Mouse (Mus musculus) Muller cell, postnatal 12 days (primary cell): ENCODE measurements around the gene Entpd1.

Experiments
- DNase-seq: peaks from one replicate; pipeline ENCODE4 v3.0.0-alpha.2; 2015; ENCODE audit errors: inconsistent ontology term

The Entpd1 gene

DNA sequence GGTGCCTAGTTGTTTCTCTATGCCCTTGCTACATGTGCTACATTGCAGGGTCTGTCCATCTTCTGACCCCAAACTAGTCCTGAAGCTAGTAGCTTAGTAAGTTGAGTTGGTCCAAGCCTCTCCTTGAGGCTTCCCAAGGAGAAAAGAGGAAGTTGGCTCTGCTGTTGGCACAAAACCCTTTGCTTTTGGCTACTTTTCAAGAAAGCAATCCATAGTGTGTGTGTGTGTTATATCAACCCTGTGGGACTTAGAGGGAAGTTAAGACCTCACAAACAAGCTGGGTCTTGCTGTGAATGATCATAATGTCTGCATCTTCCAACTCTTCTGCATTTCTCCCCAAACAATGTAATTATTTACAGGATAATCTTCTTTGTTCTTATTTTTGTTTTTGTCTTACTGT, 16.8 kb downstream of the Entpd1 start:
- DNase-seq = no peak

GRCm38 (mm10) chr19:40630096-40630495, 17.9 kb downstream of the Entpd1 start:
- DNase-seq = no peak

DNA sequence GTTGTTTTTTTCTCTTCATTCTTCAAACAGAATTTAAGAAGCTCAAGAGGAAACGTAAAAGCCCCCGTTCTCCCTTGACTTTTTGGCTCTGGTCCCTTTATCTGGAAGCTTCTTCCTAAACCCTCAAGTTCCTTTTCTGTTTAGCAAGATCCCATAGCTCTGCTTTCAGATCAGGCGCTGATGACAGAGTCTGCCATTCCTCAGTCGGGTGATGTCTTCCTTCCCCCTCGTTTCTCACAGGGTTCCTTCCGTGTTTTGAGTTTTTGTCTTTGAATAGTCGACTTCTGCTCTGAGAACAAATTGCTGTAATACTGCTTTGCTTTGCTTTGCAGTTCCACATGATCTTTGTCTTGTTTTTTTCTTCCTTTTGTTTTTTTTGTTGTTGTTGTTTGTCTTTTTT, 18.4 kb downstream of the Entpd1 start:
- DNase-seq = no peak

DNA sequence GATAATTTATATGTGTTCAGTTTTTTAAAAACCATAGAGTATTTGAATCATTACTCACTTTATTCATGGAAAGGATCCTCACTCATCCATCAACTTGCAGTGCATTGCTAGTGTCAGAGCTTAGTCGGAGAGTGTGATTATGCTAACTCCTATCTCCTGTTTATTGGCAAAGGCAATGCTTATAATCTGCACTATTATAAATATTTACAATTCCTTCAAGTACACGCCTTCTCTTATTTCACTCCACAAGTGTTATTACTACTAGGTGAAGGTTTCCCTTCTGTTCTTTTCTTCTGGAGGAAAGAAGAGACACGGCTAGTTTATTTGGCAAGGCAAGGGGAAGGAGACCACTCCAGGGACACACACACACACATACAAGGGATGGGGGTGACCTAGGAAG, 20.0 kb downstream of the Entpd1 start:
- DNase-seq = no peak

DNA sequence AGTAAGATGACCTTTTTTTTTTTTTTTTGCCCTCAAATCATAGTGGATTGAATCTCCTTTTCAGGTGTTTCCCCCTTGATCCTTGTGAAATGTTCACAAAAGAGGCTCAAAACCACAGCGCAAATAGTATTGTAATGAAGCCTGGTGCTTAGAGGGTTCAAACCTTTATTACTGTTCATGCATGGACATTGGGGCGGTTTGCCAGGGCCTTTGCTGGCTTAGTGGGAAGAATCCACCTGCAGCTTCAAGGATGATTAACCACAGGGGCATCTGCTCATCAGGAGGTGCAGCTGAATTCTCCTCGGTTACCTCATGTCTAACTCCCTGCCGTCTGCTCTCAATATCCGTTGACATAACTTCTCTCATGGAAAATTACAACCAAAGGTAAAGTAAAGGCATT, 20.5 kb downstream of the Entpd1 start:
- DNase-seq = no peak

DNA sequence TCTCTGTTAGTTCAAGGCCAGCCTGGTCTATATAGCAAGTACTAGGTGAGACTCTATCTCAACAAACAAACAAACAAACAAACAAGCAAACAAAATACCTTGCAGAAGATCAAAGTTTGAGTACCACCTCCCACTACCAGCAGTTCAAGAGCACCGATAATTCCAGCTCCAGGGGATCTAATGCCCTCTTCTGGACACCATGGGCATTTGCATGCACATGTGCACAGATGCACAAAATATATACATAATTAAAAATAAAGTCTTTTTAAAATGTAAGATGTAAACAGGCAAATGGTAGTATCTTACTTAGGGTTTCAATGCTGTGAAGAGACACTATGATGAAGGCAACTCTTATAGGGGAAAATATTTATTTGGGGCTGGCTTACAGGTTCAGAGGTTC, 21.0 kb downstream of the Entpd1 start:
- DNase-seq = no peak

- DNase-seq = no peak
These were observed 24.9 kb downstream of the Entpd1 start for GRCm38 (mm10) chr19:40637091-40637490.

DNA sequence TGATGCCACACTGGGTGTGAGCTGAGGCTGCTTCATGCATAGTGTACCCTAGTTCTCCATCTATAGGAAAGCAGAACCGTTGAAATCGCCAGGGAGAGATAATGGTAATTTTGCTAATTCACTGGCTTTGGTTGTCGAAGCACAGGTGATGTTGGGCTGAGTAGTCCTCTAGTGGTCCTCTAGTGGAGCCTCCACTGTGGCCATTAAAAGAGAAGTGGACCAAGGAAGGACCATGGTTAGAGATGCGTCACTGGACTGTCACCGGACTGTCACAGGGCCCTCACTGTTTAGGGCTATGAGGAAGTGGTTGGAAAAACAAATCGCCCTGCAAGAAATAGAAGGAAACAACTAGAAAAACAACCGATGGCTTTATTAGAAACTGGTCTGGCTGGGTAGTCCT, 25.4 kb downstream of the Entpd1 start:
- DNase-seq = no peak

- no peak for DNase-seq
These were observed 26.4 kb downstream of the Entpd1 start for GRCm38 (mm10) chr19:40638582-40638981.

DNA sequence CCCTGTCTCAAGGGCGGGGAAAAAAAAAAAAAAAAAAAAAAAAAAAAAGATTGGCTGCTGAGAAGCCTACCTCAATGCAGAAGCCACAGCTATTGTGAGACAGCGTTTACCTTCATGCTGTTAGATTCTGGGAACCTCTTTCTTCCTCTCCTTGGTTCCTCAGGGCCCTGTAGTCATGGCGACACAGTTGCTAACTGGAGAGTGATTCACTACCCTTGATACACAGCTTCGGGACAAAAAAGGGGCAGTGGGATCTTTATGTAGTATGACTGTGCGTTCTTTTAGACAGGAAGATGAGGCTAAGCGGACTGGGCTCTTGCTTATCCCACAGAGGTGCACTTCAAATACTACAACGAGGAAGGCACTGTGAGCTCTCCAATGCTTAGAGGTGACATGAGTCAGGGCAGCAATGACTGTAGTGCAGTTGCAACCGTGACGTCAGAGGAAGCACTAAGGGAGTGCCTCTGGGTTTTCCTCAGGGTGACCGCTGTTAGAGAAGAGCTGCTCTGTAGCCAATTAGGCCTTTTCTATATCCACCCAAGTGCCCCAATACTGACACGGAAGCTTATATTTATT, 27.7 kb downstream of the Entpd1 start:
- DNase-seq = no peak

- DNase-seq = peak; percentile 8
These were observed 28.6 kb downstream of the Entpd1 start for GRCm38 (mm10) chr19:40640799-40641198.

DNA sequence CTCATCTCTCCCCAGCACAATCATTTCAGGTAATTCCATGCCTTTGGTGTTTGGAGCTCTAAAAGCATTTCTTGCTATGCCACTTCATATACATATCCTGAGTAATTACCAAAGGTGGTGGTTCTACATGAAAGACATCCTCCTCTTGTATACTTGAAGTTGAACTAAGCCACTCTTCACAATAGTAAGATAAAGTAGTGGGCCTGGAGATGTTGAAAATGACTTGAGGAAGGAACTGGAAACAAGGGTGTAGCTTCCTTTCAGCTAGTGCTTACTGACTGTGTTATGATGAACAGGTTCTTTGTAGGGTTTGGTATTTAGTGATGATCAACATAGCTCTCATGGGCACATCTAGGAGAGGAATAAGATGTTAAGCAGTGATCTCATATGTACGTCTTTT, 31.7 kb downstream of the Entpd1 start:
- no peak for DNase-seq

- DNase-seq = no peak
These were observed 34.2 kb downstream of the Entpd1 start for GRCm38 (mm10) chr19:40646379-40646778.

DNA sequence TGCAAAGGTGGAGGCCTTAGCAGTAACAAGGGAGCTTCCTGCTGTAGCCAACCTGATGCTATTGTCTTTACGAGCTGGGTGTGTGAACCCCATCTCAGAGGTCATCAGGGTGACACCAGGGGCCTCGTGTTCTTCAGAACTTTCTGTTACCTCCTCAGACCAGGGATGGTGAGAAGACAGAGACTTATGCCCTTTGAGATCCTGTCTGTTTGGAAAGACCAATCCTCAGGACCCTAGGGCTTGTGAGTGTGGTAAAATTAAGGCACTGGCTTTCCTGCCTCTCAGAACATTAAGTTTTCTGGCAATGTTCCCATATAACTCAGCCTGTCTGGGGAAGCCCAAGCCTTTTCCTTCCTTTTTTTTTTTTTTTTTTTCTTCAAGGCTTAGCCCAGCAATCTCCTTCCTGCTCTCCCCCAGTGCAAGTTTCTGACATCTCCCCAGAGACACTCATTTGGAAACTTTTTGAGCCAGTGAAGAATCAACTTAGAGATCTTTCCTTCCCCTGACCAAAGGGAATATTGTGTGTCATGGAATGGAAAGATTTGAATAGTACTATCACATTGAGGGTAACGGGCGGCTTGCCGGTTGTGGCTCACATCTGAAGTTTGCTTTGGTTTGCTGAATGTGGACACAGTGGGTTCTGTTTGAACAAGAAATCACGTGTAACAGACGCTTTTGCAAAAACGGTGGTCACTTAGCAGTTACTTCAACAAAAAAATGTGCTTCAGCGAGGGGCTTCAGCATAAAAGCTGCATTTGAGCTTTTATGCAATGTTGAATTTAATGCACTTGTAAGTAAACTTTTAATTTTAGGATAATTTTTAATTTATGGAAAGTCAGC, 35.4 kb downstream of the Entpd1 start:
- no peak for DNase-seq

DNA sequence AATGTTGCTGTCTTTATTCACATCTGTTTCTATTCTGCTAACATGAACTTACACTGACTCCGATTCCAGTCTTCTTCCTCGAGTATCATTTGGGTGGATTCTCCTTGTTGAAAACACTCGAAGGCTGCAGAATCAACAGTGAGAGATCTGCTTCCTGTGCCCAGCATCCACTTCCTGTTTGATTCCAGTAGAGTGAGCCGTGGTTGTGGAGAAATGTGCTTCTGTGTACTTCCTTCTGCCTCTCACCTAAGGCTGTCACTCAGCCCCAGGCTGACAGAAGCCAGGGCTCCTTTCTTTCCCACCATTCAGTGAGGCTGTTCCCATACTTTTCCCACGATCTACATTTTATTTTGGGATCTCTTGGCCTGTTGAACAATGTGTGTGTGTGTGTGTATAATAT, 37.9 kb downstream of the Entpd1 start:
- no peak for DNase-seq

DNA sequence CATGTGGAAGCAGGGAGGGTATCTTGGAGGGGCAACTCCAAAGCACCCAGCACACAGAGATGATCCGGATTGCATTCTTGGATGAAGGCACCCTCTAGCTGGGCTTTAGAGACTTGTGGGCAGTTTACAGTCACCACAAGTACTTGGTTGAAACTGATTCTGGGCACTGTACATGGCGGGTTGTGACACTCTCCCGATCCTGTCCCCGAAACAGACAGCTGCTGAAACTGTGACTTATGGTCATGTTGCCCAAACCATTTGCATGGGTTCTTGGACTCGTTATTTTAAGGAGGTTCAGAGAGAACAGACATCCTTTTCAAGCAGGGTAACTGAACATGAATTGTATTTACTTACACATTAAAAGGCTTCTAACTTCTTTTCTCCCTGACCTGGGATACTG, 44.0 kb downstream of the Entpd1 start:
- no peak for DNase-seq

DNA sequence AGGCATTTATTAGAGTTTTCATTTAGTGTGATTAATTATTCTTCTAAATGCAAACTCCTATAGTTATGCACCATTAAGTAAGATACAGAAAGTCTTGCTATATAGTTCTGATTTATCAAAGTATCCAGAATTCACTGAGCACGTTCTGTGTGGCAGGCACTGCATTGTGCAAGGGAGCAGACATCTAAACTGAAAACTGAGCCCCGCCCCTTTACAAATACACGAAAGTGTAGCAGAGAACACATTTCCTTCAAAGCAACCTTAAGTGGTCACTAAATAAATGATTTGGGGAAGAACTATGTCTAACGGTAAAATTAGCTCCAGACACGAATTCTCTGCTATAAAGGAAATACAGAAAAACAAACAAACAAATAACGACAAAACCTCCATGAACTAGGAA, 46.1 kb downstream of the Entpd1 start:
- no peak for DNase-seq

DNA sequence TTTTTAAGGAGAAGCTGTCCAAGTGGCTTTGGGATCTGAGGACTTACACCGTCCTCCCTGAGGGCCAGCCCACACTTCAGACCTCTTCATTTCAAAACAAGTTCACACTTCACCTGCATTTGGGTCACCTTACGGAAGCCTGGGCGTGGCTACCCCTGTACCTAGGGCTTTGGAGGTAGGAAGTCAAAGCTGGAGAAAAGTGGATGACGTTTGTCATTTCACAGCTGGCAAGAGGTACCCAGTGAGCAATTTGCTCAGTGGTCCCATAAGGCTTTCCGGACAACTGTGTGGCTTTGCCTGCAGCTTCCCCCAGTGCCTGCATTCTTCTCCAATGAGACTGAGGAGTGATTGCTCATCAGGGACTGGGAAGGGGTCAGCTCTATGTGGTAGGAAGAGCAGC, 46.8 kb downstream of the Entpd1 start:
- DNase-seq = no peak

DNA sequence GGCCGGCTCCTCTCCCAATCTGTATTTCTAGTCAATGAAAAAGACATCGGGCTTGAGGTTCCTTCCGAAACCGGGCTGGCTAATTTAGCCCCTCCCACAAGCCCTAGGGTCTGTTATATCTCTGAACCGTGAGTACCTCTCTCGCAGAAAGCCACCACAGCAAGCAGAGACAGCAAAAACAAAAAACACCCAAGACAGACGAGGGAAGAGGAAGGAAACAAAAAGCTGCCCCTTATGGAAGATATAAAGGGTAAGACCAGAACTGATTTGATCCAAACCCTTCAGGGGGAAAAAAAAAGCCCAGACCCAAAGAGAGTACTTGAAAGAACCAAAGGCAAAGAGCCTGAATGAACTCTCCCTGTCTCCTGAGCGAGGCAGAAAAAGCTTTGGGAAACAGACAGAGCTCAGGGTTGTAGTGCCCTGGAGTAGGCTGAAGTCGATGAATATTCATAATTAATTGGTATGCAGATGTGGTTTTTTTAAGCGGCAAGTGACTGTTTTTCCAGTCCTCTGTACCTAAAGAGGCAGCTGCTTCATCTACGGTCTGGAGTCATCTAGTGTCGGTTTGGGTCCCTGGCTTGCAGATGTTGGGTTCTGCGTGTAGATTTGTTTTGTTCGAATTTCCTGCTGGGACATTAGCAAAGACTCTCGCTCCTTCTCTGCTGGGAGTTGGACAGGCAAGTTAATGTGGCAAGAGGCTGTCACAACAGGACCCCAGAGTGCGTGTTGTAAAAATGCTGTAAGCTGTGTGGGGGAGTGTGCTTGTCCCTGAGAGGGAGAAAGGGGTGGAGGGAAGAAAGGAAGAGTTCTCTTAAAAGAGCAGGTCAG, 47.7 kb downstream of the Entpd1 start:
- DNase-seq = no peak

GRCm38 (mm10) chr19:40660510-40660909, 48.3 kb downstream of the Entpd1 start:
- no peak for DNase-seq

- no peak for DNase-seq
These were observed 48.9 kb downstream of the Entpd1 start for GRCm38 (mm10) chr19:40661108-40661507.

- no peak for DNase-seq
These were observed 49.7 kb downstream of the Entpd1 start for GRCm38 (mm10) chr19:40661874-40662273.

- DNase-seq = no peak
These were observed 50.6 kb downstream of the Entpd1 start for GRCm38 (mm10) chr19:40662727-40663126.
